Mouse (Mus musculus) lung, adult 2 months (tissue): ENCODE results near the gene Ccpg1os.

Source experiments
- CTCF ChIP-seq: fragments of 200-500 bp; IDR thresholded peaks from 2 replicates; pipeline ENCODE4 v1.5.1; 2011; ENCODE audit warnings: mild to moderate bottlenecking, low read length, control low read depth; ENCODE audit not compliant: insufficient read depth
- POLR2A ChIP-seq: fragments of 200-500 bp; IDR thresholded peaks from 2 replicates; pipeline ENCODE4 v1.6.1; 2011; ENCODE audit warnings: low read depth, mild to moderate bottlenecking, control low read depth, low read length, borderline replicate concordance; ENCODE audit errors: extremely low read depth

- TF ChIP-seq CTCF (no peak), POLR2A (no peak)
These were observed 17.0 kb upstream of the Ccpg1os start for GRCm38 (mm10) chr9:73002177-73002576.
